Mouse (Mus musculus) stomach, embryonic 15.5 days (tissue): Measurements from ENCODE around the gene Angpt4. TPM values are rescaled to one million over a fixed set of nuclear protein-coding genes. Genes with fewer than 3 reads are reported as not detected.

Source experiments
- ATAC-seq: fragments of 200-750 bp; cut with Nextera tagmentation; 2 replicates; pipeline ENCODE4 v1.8.0; 2017; ENCODE audit warnings: low read depth, moderate number of reproducible peaks, moderate TSS enrichment; ENCODE audit not compliant: insufficient read depth, low FRiP score
- H3K27ac ChIP-seq: fragments of 300-500 bp; sonication (generic); 2 replicates; pipeline ENCODE4 v1.5.1; 2015; ENCODE audit warnings: mild to moderate bottlenecking, inconsistent platforms
- H3K27me3 ChIP-seq: fragments of 300-500 bp; sonication (generic); replicated peaks from 2 replicates; pipeline ENCODE4 v1.6.1; 2015; ENCODE audit warnings: inconsistent platforms
- H3K36me3 ChIP-seq: fragments of 300-500 bp; sonication (generic); 2 replicates; pipeline ENCODE4 v1.6.1; 2015; ENCODE audit warnings: inconsistent platforms
- H3K4me1 ChIP-seq: fragments of 300-500 bp; sonication (generic); 2 replicates; pipeline ENCODE4 v1.6.1; 2015; ENCODE audit warnings: inconsistent platforms
- H3K4me2 ChIP-seq: fragments of 300-500 bp; sonication (generic); 2 replicates; pipeline ENCODE4 v1.6.1; 2015; ENCODE audit warnings: mild to moderate bottlenecking, inconsistent platforms
- H3K4me3 ChIP-seq: fragments of 300-500 bp; sonication (generic); replicated peaks from 2 replicates; pipeline ENCODE4 v1.5.1; 2015; ENCODE audit warnings: inconsistent platforms
- H3K9ac ChIP-seq: fragments of 300-500 bp; sonication (generic); 2 replicates; pipeline ENCODE4 v1.6.1; 2015; ENCODE audit warnings: inconsistent platforms
- H3K9me3 ChIP-seq: fragments of 300-500 bp; sonication (generic); 2 replicates; pipeline ENCODE4 v1.6.1; 2016; ENCODE audit warnings: inconsistent platforms
- whole genome bisulfite sequencing: fragments of 180-500 bp; shearing (Covaris S2); methylation state at CpG from one replicate; pipeline ENCODE4 v1.1.7; 2015; 5-methylcytosine and 5-hydroxymethylcytosine counted together
- microRNA counts: library from miRNA; unstranded; fragments of <30 nt; microRNA quantifications from one replicate; lab custom pipeline; 2016
- microRNA-seq: library from miRNA; unstranded; fragments of <30 nt; microRNA quantifications from one replicate; pipeline ENCODE4, GENCODE M21; 2016
- polyA plus RNA-seq: library from polyadenylated mRNA; unstranded; fragments of >200 nt; fragmentation: Nextera tagmentation; extraction: Ambion mirVana; gene quantifications from 2 replicates; pipeline ENCODE4 v1.2.1, GENCODE M21; 2015

Angpt4 gene
- polyA plus RNA-seq, 1 experiment from 2014 or later: 0.76 TPM

GRCm38 (mm10) chr2:151988978-151989377 is 78.0 kb downstream of the Angpt4 start:
- Histone ChIP-seq H3K4me1 (no peaks in the 10 kb centered on the region), H3K27ac (no peak overlapping the region), H3K27me3 (0 out of 2 replicates have a peak, but pooled peaks cover 2% of the 10 kb centered on the region), H3K9me3 (no peaks in the 10 kb centered on the region), H3K9ac (no peak overlapping the region), H3K4me3 (no peak overlapping the region), H3K36me3 (no peaks in the 10 kb centered on the region), H3K4me2 (no peak overlapping the region)
- ATAC-seq: no peak
- 64% methylated on average over 2 of the region's 2 CpGs for WGBS

- H3K4me3 ChIP-seq: no peak overlapping the region
- ATAC-seq: no peak
- no peaks in the 10 kb centered on the region for H3K9me3 ChIP-seq
- H3K27me3 ChIP-seq: 0 out of 2 replicates have a peak, but pooled peaks cover 4% of the 10 kb centered on the region
- 21% methylated on average over 1 of the region's 1 CpGs for WGBS
- H3K36me3 ChIP-seq: no peaks in the 10 kb centered on the region
- H3K4me1 ChIP-seq: peaks cover 3% of the 10 kb centered on the region; the same call in 1 of the 2 replicates
- H3K9ac ChIP-seq: no peak overlapping the region
- H3K27ac ChIP-seq: no peak overlapping the region
- no peak overlapping the region for H3K4me2 ChIP-seq
Observed at GRCm38 (mm10) chr2:151990985-151991394, 80.0 kb downstream of the Angpt4 start.

- H3K4me3 ChIP-seq: no peak overlapping the region
- H3K4me1 ChIP-seq: peaks cover 3% of the 10 kb centered on the region; the same call in 1 of the 2 replicates
- WGBS: 44% methylated on average over 5 of the region's 5 CpGs
- H3K27me3 ChIP-seq: 0 out of 2 replicates have a peak, but pooled peaks cover 6% of the 10 kb centered on the region
- no peaks in the 10 kb centered on the region for H3K36me3 ChIP-seq
- H3K9ac ChIP-seq: no peak overlapping the region
- H3K4me2 ChIP-seq: no peak overlapping the region
- H3K9me3 ChIP-seq: no peaks in the 10 kb centered on the region
- no peak overlapping the region for H3K27ac ChIP-seq
- no peak for ATAC-seq
Observed at GRCm38 (mm10) chr2:151991446-151991845, 80.4 kb downstream of the Angpt4 start.

GRCm38 (mm10) chr2:151994350-151995122 is 83.5 kb downstream of the Angpt4 start:
- H3K9ac ChIP-seq: no peak overlapping the region
- no peaks in the 10 kb centered on the region for H3K9me3 ChIP-seq
- no peak overlapping the region for H3K27ac ChIP-seq
- H3K27me3 ChIP-seq: peaks cover 11% of the 10 kb centered on the region; the same call in 1 of the 2 replicates
- WGBS: 11% methylated on average over 22 of the region's 22 CpGs
- H3K4me3 ChIP-seq: no peak overlapping the region
- peaks cover 3% of the 10 kb centered on the region; the same call in 1 of the 2 replicates for H3K4me1 ChIP-seq
- ATAC-seq: no peak
- no peaks in the 10 kb centered on the region for H3K36me3 ChIP-seq
- peak overlapping the region; percentile 49 for H3K4me2 ChIP-seq

MicroRNAs encoded within 50 kb of the gene (microRNA counts, 519-probe panel; counts per million panel counts)
- microRNA mmu-miR-1953 (lab: Ali Mortazavi, UCI): 2,038 counts per million, percentile 25 among the panel's probes with 10 or more counts

Small RNA genes within 50 kb of the gene (microRNA-seq; reads per million reads assigned to microRNA genes)
- not detected for gene Mir1953

Other genes starting within 250 kb of the Angpt4 start
- not detected in 2 replicates for gene Rad21l, start 242.7 kb upstream of the Angpt4 start, polyA plus RNA-seq
- 1.4 and 1.6 TPM in 2 replicates for gene Tmem74b, start 209.2 kb upstream of the Angpt4 start, polyA plus RNA-seq
- 39.0 and 41.7 TPM in 2 replicates for gene Psmf1, start 167.0 kb upstream of the Angpt4 start, polyA plus RNA-seq
- gene Rspo4, start 68.3 kb upstream of the Angpt4 start, polyA plus RNA-seq: 0.06 and 0.26 TPM in 2 replicates
- 26.8 TPM in 2 replicates for gene Fam110a, start 69.0 kb downstream of the Angpt4 start, polyA plus RNA-seq
- 4.9 and 7.3 TPM in 2 replicates for gene Slc52a3, start 85.3 kb downstream of the Angpt4 start, polyA plus RNA-seq
- gene Scrt2, start 170.3 kb downstream of the Angpt4 start, polyA plus RNA-seq: 0.04 and 0.05 TPM in 2 replicates
- gene Srxn1, start 194.3 kb downstream of the Angpt4 start, polyA plus RNA-seq: 12.2 and 12.7 TPM in 2 replicates
- 8.2 and 10.7 TPM in 2 replicates for gene Tcf15, start 232.4 kb downstream of the Angpt4 start, polyA plus RNA-seq